Mouse (Mus musculus) G1E (cell line): ENCODE results near the gene Pepd. TPM values are rescaled to one million over a fixed set of nuclear protein-coding genes. Genes with fewer than 3 reads are reported as not detected.

Source experiments
- ATAC-seq: 2 replicates; pipeline ENCODE4 v1.8.0; 2016; ENCODE audit warnings: mild to moderate bottlenecking; ENCODE audit not compliant: insufficient number of reproducible peaks, poor library complexity, low FRiP score, severe bottlenecking; ENCODE audit errors: extremely low read depth
- DNase-seq: peaks from one replicate; pipeline ENCODE4 v3.0.0; 2012; ENCODE audit warnings: low spot score
- H3K27me3 ChIP-seq: 2 replicates; pipeline ENCODE4 v1.6.1; 2012; ENCODE audit warnings: mild to moderate bottlenecking, low read length, inconsistent platforms; ENCODE audit not compliant: insufficient read depth
- H3K36me3 ChIP-seq: replicated peaks from 2 replicates; pipeline ENCODE3; 2012; ENCODE audit warnings: mild to moderate bottlenecking, inconsistent platforms
- H3K4me1 ChIP-seq: 2 replicates; pipeline ENCODE4 v1.6.1; 2012; ENCODE audit warnings: low read depth, low read length, inconsistent platforms, mixed read lengths; ENCODE audit not compliant: insufficient read depth
- H3K4me3 ChIP-seq: 2 replicates; pipeline ENCODE4 v1.5.1; 2012; ENCODE audit warnings: low read depth, mild to moderate bottlenecking, inconsistent platforms, low read length, moderate library complexity, mixed read lengths
- H3K9me3 ChIP-seq: replicated peaks from 2 replicates; pipeline ENCODE4 v1.6.1; 2012; ENCODE audit warnings: inconsistent platforms
- CTCF ChIP-seq: IDR thresholded peaks from 2 replicates; pipeline ENCODE4 v1.5.1; 2012; ENCODE audit warnings: low read depth, low read length, inconsistent platforms, mixed read lengths
- GATA1 ChIP-seq: IDR thresholded peaks from 2 replicates; pipeline ENCODE4 v1.6.1; 2012; ENCODE audit warnings: borderline replicate concordance, low read length, inconsistent platforms, mixed read lengths
- GATA2 ChIP-seq: IDR thresholded peaks from 2 replicates; pipeline ENCODE4 v1.6.1; 2012; ENCODE audit warnings: low read depth, low read length, inconsistent platforms, borderline replicate concordance
- POLR2AphosphoS5 ChIP-seq: IDR thresholded peaks from 2 replicates; pipeline ENCODE4 v1.6.1; 2012; ENCODE audit warnings: low read depth, low read length, inconsistent platforms; ENCODE audit not compliant: insufficient replicate concordance
- TAL1 ChIP-seq: conservative IDR thresholded peaks from 2 replicates; pipeline ENCODE4 v1.6.1; 2012; ENCODE audit warnings: low read depth, low read length, inconsistent platforms, mixed read lengths
- polyA plus RNA-seq: library from polyadenylated mRNA; stranded (reverse); fragments of >175 nt; gene quantifications from 2 replicates; pipeline ENCODE4 v1.2.3, GENCODE M21; 2012
- total RNA-seq, 2 experiments: library from RNA; stranded (forward) in 1 of 2; stranded (reverse) in 1 of 2; fragments of 200-1000 nt in 1 of 2; fragments of >200 nt in 1 of 2; fragmentation: Nextera tagmentation in 1 of 2; gene quantifications; 2 replicates each; pipeline ENCODE4 v1.2.3; 2014 to 2017

Gene Pepd
- total and polyA plus RNA-seq, 3 experiments, result 11.1 to 51.0 (median 12.7) TPM

DNA sequence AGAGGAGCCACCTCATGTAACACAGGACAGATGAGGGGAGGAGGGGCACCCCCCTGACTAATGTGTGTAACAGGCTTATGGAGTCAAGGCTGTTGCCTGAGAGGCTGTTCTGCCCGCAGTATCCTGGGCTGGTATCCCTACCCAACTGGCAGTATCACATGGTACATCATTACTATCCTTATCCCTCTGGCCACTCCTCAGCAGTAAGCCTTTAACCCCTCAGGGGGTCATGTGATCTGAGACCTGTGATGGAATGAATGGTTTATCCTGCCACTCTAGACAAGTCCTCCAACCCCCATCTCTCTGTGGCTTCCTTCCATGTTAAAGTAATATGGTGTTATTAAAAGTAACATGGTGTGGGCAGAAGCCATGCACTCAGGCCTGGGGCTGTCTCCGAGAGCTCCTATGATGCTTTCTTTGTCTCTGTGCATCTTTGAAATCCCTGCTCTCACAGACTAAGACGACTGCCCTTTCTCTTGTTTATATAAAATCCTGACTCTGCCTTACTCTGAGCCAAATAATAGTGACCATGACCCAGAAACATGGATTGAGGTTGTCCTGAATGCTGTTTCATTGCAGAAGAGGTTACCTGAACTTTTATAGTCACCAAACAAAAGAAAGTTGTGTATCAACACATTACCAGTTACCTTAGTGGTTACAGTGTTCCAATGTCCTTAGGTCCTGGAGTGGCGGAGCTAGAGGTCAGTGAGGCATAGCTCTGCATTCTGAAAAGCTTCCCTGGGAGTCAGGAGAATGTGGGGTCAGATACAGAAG is 71.7 kb downstream of the Pepd start:
- H3K9me3 ChIP-seq, result no peaks in the 10 kb centered on the region
- H3K4me3 ChIP-seq, result no peak overlapping the region
- no peaks in the 10 kb centered on the region for H3K27me3 ChIP-seq
- peaks cover 44% of the 10 kb centered on the region for H3K36me3 ChIP-seq
- TF ChIP-seq TAL1 (no peak), GATA2 (no peak), CTCF (no peak), POLR2AphosphoS5 (no peak), GATA1 (no peak)
- H3K4me1 ChIP-seq, result peaks cover 4% of the 10 kb centered on the region
- no peak for ATAC-seq
- no peak for DNase-seq

- ATAC-seq, result no peak
- H3K4me3 ChIP-seq, result no peak overlapping the region
- peaks cover 4% of the 10 kb centered on the region for H3K4me1 ChIP-seq
- TF ChIP-seq CTCF (no peak), POLR2AphosphoS5 (no peak), GATA2 (no peak), GATA1 (no peak), TAL1 (no peak)
- peaks cover 44% of the 10 kb centered on the region for H3K36me3 ChIP-seq
- H3K27me3 ChIP-seq, result no peaks in the 10 kb centered on the region
- DNase-seq, result no peak
- H3K9me3 ChIP-seq, result no peaks in the 10 kb centered on the region
Observed at GRCm38 (mm10) chr7:34984526-34985133, 72.5 kb downstream of the Pepd start.

DNA sequence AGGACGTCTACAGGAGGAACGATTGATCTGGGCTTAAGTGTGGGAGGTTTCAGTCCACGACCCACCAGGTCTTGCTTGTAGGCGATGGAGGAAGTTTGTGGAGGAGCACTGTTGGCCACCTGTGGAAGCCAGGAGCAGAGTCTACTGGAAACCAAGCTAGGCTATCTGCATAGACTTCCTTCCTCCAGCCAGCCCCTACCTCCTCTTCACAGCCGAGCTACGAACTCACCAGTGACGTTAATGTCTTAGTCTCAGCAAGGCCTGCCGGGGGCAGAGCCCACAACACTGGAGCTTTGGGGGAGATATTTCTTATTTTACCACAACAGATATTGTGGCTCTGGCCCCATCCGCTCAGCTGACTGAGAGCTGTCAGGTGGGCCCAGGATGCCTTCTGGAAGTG is 73.0 kb downstream of the Pepd start:
- no peak for ATAC-seq
- Histone ChIP-seq H3K4me1 (peaks cover 4% of the 10 kb centered on the region), H3K4me3 (no peak overlapping the region), H3K27me3 (no peaks in the 10 kb centered on the region), H3K9me3 (no peaks in the 10 kb centered on the region), H3K36me3 (peaks cover 50% of the 10 kb centered on the region)
- DNase-seq, result no peak
- TF ChIP-seq GATA1 (no peak), TAL1 (no peak), GATA2 (no peak), POLR2AphosphoS5 (no peak), CTCF (no peak)

DNA sequence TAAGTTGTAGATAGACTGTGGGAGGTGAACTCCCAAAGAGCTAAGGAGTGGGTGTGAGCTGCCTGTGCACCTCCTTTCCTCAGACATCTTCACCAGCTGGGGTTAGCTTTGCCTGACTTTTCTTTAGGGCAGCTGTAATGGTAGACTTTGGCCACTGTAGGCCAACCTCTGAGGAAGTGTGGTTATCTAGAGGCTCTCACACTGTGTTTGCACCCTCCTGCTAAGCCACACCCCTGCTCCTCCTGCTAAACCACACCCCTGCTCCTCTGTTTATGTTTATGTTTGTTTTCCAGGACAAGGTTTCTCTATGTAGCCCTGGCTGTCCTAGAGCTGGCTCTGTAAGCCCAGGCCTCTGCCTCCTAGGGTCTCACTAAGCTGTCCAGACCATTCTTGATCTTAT is 73.5 kb downstream of the Pepd start:
- ATAC-seq (no peak), DNase-seq (no peak)
- TF ChIP-seq TAL1, result no peak
- TF ChIP-seq CTCF, result no peak
- no peak for TF ChIP-seq POLR2AphosphoS5
- no peak for TF ChIP-seq GATA1
- H3K4me3 ChIP-seq, result no peak overlapping the region
- no peaks in the 10 kb centered on the region for H3K27me3 ChIP-seq
- peaks cover 4% of the 10 kb centered on the region for H3K4me1 ChIP-seq
- peaks cover 52% of the 10 kb centered on the region for H3K36me3 ChIP-seq
- H3K9me3 ChIP-seq, result no peaks in the 10 kb centered on the region

DNA sequence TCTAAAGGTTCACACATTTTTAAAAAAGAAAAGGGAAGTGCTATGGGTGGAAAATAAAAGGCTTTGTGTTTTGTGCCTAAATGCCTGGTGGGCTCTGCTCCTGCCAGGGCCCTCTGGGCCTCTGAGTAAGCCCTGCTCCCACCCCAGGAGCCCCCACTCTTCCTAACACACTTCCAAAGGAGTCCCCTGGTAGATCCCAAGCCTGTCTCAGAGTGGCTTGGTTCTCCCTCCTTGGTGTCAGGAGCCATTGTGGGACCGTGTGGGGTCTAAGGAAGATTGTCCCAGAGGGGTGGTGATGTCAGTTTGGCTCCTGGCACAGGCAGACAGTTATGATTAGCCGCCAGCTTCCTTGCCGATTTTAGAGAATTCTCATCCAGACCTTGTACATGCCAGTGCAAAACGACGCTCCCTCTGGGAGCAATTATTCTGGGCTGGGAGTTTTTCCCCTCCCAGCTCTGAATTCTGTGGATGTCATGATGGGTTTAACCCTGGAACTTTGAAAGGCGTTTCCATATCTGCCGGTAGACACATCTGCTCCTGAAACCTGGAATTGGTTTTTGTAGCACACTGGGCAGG is 74.5 kb downstream of the Pepd start:
- DNase-seq, result no peak
- TF ChIP-seq GATA1 (no peak), CTCF (no peak), POLR2AphosphoS5 (no peak), TAL1 (no peak), GATA2 (no peak)
- no peak for ATAC-seq
- no peaks in the 10 kb centered on the region for H3K27me3 ChIP-seq
- H3K4me3 ChIP-seq, result no peak overlapping the region
- H3K4me1 ChIP-seq, result peaks cover 4% of the 10 kb centered on the region
- H3K36me3 ChIP-seq, result peaks cover 50% of the 10 kb centered on the region
- H3K9me3 ChIP-seq, result no peaks in the 10 kb centered on the region

DNA sequence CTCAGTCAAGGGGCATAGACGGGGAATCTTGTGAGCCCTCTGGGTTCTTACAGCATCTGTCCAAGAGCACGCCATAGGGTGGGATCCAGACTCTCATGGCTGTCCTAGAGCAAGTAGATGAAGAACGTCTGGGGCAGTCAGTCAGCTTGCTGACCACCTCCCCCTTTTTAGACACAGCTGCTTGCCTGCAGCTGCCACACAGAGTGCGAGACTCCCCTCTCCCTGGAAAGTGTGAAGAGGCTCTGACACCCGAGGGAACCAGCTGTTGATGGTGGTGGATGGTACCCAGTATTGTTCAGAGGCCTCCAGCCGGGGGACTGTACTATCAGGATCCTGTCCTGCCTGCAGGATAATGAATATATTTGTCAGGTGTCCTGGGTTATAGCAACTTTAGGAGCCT is 75.1 kb downstream of the Pepd start:
- peaks cover 47% of the 10 kb centered on the region for H3K36me3 ChIP-seq
- no peaks in the 10 kb centered on the region for H3K9me3 ChIP-seq
- DNase-seq (no peak), ATAC-seq (no peak)
- H3K27me3 ChIP-seq, result no peaks in the 10 kb centered on the region
- H3K4me3 ChIP-seq, result no peak overlapping the region
- TF ChIP-seq GATA2, result no peak
- no peak for TF ChIP-seq GATA1
- TF ChIP-seq POLR2AphosphoS5, result no peak
- no peak for TF ChIP-seq TAL1
- TF ChIP-seq CTCF, result no peak
- H3K4me1 ChIP-seq, result peaks cover 4% of the 10 kb centered on the region
